Mouse (Mus musculus) adrenal gland, adult 18-20 months (tissue): ENCODE results near the gene Cfap126. TPM values are rescaled to one million over a fixed set of nuclear protein-coding genes. Genes with fewer than 3 reads are reported as not detected.
"Not testable (repeated sequence)": the region's sequence is repeated elsewhere in the genome, so short reads cannot be mapped to it uniquely, and the experiment has no call there.

Experiments used
- DNase-seq, 2 experiments: peaks; one replicate each; pipeline ENCODE4 v3.0.0; 2021 to 2022; ENCODE audit warnings: low spot score in 2 of 2
- total RNA-seq, 2 experiments: library from RNA; stranded (reverse); gene quantifications; 1 replicate in 1 of 2; 2 replicates in 1 of 2; pipeline ENCODE4 v1.2.3; 2021

Cfap126 gene
- total RNA-seq, 2 experiments from 2014 or later = 3.0 to 4.2 TPM

DNA sequence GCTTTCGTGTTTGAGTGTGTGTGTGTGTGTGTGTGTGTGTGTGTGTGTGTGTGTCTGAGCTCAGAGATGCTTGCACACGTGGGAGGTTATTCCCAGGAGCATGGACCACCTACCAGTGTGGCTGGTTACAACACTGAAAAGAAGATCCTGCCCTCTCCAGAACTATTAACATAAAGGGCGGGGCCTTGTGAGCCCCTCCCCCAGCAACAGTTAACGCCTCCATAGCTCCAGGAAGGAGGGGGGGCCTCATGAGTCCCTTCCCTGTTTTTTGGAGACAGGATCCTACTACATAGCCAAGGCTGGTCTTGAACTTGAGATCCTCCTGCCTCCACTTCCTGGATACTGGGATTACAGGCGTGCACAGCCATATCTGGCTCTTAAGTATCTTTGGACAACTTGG, 8.1 kb downstream of the Cfap126 start:
- DNase-seq = no peak

DNA sequence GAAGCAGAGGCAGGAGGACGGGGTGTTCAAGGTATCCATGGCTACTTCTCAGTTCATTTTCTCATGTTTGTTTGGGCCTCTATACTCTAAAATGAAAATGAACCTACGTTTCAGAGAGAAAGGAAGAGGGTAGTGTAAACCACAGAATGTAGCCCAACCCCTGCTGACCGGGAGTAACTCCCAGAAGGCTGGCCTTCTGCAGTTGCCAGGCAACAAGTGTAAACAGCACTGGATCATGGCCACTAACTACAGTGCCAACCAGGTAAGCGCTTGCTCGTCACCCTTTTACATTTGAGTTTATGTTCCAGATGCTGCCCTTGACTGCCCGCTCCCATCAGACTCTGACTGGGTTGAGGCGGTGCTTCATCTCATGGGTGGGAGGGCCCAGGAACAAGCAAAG, 9.2 kb downstream of the Cfap126 start:
- no peak for DNase-seq

DNA sequence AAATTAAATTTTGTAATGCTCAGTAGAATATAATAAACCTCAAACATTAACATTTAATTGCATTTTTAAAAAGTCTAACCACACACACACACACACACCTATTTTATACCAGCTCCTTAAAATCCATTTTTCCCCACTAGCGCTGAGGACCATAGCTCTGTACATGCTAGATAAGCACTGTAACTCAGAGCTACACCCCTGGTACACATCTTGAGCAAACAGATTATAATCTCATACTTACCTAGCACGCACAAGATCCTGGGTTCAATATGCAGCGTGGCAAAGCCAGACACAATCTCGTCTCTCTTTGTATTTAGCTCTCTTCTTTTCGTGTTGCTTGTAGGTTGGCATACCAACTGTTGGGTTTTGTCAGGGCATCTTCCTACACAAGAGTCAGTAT, 10.7 kb downstream of the Cfap126 start:
- DNase-seq = no peak

DNA sequence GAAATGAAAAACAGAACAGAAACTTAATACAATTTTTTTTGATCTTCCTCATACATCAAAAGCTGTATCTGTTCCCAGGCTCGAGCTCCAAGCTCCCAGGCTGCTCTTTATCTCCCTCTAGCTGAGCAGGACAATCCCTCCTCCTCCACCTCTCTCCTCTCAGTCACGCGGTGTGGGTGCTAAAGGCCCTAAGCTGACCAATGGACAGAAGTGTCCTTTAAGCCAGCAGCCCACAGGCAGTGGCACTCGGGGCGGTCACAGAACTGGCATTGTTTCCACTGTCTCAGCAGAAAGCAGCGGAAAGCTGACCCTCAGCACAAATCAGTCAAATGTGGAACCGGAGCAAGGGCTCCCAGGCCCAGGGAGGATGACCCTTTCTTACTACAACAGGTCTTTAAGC, 15.5 kb downstream of the Cfap126 start:
- no peak for DNase-seq

DNA sequence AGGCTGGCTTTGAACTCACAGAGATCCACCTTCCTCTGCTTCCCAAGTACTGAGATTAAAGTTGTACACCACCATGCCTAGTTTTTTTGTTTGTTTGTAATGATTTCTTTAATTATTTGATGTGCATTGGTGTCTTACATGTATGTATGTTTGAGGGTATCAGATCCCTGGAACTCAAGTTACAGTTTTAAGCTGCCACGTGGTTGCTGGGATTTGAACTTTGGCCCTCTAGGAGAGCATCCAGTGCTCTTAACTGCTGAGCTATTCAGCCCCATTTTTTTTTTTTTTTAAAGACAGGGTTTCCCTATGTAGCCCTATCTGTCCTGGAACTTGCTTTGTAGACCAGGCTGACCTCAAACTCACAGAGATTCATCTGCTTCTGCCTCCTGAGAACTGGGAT, 17.3 kb downstream of the Cfap126 start:
- no peak for DNase-seq

DNA sequence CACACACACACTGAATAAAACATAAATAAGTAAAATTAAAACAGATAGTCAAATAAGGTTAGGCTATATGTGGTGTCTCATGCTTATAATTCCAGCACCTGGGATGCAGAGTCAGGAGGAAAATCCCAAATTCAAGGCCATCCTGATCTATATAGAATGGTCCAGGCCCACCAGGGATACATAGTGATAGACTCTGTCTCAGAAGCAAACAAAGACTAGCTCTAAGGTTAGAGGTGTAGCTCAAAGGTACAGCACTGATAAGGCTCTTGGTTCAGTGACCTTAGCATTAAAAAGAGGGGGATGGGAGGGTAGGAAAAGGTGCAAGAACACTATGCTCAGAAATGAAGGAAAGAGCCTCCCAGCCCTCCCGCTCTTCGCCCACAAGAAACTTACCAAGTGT, 21.9 kb downstream of the Cfap126 start:
- no peak for DNase-seq

DNA sequence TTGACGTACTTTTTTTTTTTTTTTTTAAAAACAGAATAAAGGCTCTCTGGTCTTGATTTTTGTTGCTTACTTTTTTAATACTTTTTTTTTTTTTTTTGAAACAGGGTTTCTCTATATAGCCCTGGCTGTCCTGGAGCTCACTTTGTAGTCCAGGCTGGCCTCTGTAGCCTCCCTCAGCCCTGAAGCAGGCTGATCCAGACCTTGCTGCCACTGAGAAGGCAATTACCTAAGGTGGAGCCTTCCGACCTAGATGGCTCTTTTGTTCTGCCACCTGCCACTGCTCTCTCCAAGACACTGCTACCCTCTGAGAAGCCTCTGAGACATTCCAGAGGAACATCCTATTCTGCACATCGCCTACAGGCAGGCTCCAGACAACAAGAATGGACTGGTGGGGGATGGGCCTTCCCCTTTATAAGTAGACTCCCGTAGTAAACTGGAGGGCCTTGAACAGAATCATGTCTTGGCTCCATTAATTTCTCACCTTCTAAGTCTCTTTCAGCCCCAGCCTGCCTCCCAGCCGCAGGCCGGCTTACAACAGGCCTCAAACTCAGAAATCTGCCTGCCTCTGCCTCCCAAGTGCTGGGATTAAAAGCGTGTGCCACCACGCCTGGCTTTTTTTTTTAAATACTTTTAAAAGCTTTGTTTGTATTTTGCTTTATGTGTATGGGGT, 23.9 kb downstream of the Cfap126 start:
- DNase-seq = not testable (repeated sequence)

DNA sequence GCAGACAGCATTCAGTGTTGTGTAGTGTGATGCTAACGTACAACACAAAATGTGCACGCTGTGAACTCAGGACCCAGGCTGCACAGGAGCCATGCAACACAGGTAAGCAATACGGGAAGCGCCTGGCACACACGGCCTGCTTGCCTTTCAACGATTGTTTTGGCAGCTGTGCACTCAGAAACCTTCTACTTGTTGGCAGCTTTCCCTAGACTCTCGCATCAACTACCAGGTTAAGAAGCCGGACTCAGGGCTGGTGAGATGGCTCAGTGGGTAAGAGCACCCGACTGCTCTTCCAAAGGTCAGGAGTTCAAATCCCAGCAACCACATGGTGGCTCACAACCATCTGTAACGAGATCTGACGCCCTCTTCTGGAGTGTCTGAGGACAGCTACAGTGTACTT, 29.3 kb downstream of the Cfap126 start:
- DNase-seq = not testable (repeated sequence)

DNA sequence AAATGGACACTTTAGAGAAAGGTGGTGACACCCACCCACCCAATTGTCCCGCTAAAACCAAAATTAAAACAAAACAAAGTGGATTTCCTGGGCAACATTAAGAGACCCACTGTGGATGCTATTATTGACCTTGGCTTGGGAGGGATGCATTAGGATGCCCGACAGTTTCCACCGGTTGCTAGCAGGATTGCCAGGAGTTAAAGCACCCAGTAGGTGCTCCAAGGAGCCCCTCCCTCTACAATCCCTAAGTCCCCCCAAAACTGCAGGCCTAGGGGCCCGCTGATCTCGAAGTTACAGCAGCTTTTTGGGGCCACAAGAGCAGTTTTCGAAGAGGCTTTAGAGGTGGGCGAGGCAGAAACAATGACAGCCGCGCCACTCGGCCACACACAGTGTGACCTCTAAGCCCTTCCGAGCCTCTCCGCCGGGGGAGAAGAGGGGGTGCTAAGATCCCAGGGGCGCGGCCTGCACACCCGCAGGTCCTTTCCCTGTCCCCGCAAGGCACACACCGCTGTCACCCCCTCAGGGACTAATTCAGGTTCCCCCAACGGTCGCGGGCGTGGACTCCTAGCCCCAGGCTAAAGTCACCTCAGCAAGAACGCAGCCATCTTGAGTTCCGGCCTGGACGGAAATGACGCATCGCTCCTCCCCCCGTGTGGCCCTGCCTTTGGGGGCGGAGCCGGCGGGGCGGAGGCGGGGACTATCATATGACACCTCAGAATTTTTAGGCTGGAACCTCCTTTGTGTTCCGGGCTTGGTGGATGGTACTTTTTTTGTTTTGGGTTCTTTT, 36.4 kb downstream of the Cfap126 start, which contains the start of the genes Sdhc and Mpz:
TSS of gene Sdhc (minus strand) at position 630 of the 787 bp plus-strand sequence.
TSS of gene Mpz (plus strand) at position 738 of the 787 bp plus-strand sequence.
- peak; percentile 95 to 96 for DNase-seq

DNA sequence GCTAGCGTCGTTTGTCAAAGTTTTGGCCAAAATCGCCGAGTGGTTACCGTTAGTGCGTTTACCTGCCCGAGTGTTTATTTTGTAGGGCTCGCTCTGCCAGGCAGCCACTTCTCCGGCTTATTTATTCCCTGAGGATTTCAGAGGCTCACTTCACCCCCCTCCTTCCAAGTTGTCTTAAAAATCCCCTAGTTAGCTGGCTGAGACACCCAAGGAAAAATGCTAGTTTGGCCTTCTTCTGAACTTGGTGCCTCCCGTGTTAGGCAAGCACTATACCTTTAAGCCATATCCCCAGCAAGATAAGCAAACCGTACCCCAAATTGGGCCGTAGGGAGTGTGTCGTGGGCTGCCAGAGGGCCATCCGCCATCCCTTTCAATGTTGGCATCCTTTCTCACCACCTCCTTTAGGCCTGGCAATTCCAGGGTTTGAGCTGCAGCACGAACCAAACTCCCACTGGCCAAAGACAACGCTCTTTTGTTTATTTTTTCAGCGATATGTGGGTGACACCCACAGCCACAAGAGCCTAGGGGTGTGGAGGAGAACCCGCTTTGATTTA, 37.2 kb downstream of the Cfap126 start:
- DNase-seq = peak in 1 of 2 experiments; percentile 15

DNA sequence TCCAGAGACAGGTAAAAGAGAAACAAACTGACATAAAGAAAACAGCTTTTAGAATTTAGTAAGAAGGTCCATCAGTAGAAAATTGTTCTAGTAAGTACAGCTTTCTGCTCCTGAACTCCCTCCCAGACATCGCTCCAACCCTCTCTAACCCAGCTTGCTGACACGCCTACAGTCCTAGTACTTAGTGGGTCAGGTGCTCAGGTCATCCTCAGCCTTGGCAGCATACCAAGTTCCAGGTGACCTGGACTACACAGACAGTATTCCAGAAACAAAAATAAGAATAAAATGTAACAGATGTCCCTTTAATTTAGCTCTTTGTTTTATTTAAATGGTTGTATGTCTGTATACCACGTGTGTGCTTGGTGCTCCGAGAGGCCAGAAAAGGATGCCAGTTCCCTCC, 38.2 kb downstream of the Cfap126 start:
- no peak for DNase-seq

DNA sequence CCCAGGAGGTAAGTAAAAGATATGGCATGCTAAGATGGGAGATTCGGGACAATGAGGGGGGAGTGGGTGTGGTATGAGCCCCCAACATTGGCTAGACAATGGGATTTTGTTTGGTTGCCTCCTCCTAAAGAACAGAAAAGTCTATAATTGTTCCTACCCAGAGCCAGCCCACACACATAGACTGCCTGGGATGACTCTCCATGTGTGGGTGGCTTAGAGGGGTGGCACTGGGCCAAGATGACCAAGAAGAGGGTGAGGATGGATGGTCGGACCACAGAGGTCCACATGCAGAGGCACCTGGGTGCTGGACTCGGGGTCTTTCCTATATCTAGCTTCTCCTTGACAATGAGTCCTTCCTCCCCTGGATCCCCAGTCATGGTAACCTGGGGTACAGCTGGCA, 42.9 kb downstream of the Cfap126 start:
- DNase-seq = no peak

DNA sequence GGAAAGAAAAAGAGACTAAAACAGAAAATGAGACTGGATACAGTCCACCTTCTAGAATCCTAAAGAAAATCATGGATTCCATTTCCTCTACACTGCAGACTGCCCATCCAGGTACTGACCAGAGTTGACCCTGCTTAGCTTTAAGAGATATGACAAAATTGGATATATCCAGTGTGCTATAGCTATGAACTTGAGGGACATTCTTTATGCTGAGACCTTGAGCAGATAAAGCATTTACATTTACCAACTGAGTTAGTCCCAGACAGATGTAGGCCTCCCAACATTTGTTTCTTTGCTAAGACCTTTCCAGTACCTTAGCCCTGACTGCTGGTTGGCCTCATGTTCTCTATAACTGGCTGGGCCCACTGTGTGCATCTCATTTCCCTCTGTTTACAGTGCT, 44.2 kb downstream of the Cfap126 start:
- DNase-seq = no peak

DNA sequence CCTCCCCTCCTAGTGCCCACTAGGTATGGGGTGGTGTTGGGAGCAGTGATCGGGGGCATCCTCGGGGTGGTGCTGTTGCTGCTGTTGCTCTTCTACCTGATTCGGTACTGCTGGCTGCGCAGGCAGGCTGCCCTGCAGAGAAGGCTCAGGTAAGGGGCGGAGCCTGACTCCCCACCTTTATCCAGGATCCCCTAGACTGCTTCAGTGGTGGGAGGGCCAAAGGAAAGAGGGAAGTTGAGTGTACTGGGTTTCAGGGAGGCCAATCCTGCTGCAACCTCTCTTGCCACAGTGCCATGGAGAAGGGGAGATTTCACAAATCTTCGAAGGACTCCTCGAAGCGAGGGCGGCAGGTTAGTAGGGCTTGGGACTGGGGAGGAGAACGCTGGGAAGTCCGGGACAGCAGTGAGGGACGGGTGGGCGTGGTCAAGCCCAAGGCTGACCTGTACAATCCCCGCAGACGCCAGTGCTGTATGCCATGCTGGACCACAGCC, 45.8 kb downstream of the Cfap126 start:
- DNase-seq = no peak

DNA sequence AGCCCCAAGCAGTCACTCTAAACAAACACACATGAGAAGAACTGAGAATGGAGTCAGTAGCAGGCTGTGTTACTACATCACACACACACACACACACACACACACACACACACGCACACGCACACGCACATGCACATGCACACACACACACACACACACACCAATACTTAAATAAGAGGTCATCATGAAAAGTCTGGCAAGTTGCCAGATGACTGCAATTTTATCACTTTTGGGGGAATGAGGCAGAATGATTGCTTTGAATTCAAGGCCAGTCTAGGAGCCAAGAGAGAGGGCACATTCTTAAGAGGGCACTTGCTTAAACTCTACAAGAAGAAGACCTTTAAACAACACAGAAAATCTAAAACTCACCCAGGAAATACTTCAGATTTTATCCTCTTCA, 48.8 kb downstream of the Cfap126 start:
- no peak for DNase-seq

DNA sequence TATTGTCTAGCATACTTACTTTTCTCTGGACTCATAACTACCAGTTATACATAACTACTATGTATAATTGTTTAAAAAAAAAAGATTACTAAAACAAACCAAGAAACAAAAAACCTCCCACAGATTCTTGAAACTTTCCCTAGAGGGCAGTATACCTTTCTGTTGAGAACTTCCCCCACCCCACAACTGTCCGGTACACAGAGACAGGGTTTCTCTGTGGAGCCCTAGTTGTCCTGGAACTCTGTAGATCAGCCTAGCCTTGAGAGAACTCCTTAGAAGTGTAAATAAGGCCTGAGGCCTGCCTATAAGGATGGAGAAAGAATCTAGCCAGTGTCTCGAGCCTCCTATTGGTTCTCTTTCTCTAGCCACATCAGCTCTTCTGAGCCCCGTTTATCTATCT, 50.5 kb downstream of the Cfap126 start:
- DNase-seq = no peak

DNA sequence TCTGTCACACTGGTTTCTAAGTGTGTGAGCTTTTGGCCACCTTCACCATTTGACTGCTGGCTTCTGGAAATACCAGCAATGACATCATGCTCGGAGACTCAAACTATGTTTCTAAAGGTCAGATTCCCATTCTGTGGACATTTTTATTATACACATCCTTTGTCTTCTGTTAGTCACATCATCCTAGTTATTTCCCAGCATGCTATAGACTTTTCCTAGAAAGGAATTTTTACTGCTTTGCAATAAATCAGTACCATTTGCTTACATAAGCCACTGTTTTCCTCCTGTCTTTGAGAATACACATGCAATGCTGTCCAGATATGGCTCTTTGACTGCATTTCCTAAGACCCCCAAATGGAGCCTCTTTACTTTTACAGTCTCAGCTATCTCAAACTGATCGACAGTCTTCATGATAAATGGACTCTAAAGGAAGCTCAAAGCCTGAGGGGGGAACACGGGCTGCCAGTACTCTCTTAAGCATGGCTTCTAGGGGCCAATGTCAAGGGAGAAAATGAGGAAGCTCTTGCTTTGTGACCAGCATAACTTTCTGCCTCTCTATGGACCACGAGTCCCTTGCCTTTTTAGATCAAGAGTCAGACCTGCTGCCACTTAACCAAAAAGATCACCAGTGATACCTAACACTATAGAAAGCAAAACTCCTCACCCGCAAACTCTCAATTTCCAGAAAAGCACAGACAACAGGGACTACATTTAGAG, 52.1 kb downstream of the Cfap126 start:
- no peak for DNase-seq

DNA sequence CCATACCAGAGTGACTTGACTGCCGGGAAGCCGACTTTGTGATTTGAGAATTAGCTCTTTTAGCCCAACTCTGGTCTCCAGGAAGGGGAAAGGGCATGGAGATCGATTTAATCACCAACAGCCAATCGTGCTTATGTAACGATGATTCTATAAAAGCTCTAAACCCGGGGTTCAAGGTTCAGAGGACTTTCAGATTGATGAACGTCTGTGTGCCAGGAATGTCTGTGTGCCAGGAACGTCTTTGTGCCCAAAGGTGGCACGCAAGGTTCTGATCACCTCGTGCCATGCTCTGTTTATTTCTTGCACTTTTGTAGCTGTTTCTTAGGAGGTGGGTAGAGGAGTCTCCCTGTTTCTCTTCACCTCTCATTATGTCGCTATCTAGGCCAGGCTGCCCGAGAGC, 55.2 kb downstream of the Cfap126 start:
- DNase-seq = no peak

DNA sequence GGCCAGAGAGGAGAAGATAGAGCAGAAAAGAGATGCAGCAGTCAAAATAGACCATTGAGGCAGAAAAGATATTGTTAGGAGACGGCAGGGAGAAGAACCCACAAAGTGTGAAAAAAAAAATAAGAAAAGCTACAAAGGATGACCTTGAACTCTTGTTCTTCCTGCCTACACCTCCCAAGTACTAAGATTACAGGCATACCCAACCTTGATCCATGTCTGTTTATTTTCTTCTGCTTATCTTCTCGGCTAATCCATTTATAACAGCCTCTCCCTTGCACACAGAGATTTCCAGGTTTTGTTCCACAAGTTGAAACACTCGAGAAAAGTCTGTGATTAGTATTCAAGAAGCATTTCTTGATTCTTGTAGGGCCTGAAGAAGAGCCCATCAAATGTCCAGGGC, 56.2 kb downstream of the Cfap126 start:
- DNase-seq = no peak

DNA sequence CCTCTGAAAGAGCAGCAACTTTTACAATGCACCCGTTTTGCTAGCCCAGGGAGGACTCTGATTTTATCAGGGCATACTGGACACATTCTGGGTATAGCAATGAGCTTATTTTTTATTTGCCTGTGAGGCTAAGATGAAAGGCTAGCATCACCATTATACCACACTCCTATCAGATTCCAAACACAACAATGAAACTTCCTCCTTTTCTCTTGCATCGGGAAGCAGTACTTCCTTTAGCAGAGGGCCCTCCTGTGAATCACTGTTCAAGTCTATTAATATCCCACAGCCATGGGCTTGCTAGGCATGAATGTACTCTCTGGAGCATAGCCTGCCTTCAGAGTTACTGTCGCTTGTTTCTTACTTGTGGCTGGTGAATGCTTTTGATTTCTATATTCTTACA, 57.4 kb downstream of the Cfap126 start:
- no peak for DNase-seq

DNA sequence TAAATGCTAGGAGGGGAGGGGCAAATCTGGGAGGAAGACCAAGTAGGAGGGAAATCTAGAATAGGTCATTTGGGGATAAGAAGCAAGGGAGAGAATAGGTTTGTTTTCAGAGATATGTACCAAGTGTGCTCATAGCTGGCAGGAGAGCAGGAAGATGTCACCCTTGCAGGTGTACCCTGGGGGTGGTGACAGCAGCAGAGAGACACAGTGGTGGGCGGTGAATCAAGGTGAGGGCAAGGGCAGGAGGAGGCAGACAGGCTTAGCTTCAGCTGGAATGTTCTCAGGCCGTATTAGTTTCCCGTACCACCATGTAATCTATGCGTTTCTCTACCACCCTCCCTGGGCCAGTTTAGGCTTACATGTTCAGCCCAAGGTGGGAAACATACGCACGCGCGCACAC, 59.1 kb downstream of the Cfap126 start:
- no peak for DNase-seq
